18 mouse cellular contexts compared by ENCODE assay signal in the genomic region with DNA sequence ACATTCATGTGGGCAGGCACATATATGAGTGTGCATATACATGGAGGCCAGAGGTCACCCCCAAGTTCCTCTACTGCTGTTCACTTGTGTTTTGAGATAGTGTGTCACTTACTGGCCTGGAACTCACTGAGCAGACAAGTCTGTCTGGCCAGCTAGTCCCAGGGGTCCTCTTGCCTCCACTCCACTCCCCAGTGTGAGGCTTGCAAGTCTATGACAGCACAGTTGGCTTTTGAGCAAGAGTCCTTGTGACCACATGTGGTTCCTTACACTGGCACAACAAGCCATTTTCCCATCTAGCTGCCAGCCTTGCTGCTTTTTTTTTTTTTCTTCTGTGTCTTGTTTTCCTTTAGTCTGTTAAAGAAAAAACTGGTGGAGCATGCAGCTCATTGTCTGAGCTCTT.
DNase-seq lines count a peak whose midpoint lies in the region; TF ChIP-seq lines count a peak whose summit lies in the region.
"Had no signal": no experiment of that assay in that cellular context is flagged by ENCODE, and none has a peak within 500 bp of the region (broad histone marks: within the 10 kb centered on the region; RNA-seq: fewer than 3 reads in every experiment).

No protein-coding gene starts in this region.

- H3K4me1 ChIP-seq in lung, adult 2 months (ENCODE audit: control insufficient read depth, insufficient read depth, low read length), result no peaks in the 10 kb centered on the region
- H3K4me1 ChIP-seq: neural tube, embryonic 12.5 days had no signal

- TF ChIP-seq POLR2A in lung, adult 2 months (IDR thresholded peaks at IDR 0.05; ENCODE audit: borderline replicate concordance, extremely low read depth, low read depth, low read length), result no peak

- TF ChIP-seq CTCF in lung, adult 2 months (IDR thresholded peaks at IDR 0.05; ENCODE audit: insufficient read depth, low read length), result no peak

- no peak overlapping the region for H3K4me3 ChIP-seq in lung, adult 2 months (replicated peaks; ENCODE audit: extremely low read depth, low read depth, low read length)
- H3K4me3 ChIP-seq: heart, embryonic 15.5 days; neural tube, embryonic 12.5 days had no signal

- DNase-seq in adrenal gland, adult 2 months, result peak; percentile 53
- no peak for DNase-seq in adrenal gland, adult 8-10 months
- DNase-seq in lung, postnatal 36 days, result peak; percentile 49
- DNase-seq in lung, adult 2 months, result no peak
- DNase-seq in adipocyte (ENCODE audit: low spot score), result peak; percentile 93
- peak; percentile 34 for DNase-seq in skeletal muscle tissue, adult 2 months (ENCODE audit: low read depth, low spot score)
- DNase-seq in right cerebral cortex, postnatal 36 days (ENCODE audit: low spot score in 2 of 2), result no peak
- no peak for DNase-seq in frontal cortex, adult 2 months (ENCODE audit: extremely low spot score in 1 of 2, low spot score in 1 of 2)
- DNase-seq: cerebellum, adult 8-10 months; gastrocnemius, postnatal 10 days; kidney, adult 9 months; kidney, postnatal 25 days; left cerebral cortex, postnatal 4 days; liver; lung, postnatal 14 days; thymus, postnatal 25 days had no signal

Comparison
In these comparisons a context has a peak if more than half of its experiments do, and no peak if none do; other contexts are left out.
1. DNase-seq: peak in adrenal gland, adult 2 months (single experiment), lung, postnatal 36 days (single experiment), adipocyte (single experiment) and skeletal muscle tissue, adult 2 months (single experiment); none in adrenal gland, adult 8-10 months (single experiment), lung, adult 2 months (single experiment), right cerebral cortex, postnatal 36 days (0 of 2) and frontal cortex, adult 2 months (0 of 2).